Mouse (Mus musculus) intestine, embryonic 16.5 days (tissue): ENCODE results near the gene Osbpl3. TPM values are rescaled to one million over a fixed set of nuclear protein-coding genes. Genes with fewer than 3 reads are reported as not detected.

Experiments used
- ATAC-seq: fragments of 200-750 bp; cut with Nextera tagmentation; 2 replicates; pipeline ENCODE4 v1.8.0; 2017; ENCODE audit warnings: moderate TSS enrichment, moderate library complexity
- H3K27ac ChIP-seq: fragments of 300-500 bp; sonication (generic); 2 replicates; pipeline ENCODE4 v1.5.1; 2014; ENCODE audit warnings: mild to moderate bottlenecking, low read length
- H3K27me3 ChIP-seq: fragments of 300-500 bp; sonication (generic); replicated peaks from 2 replicates; pipeline ENCODE4 v1.6.1; 2014; ENCODE audit warnings: low read length, control low read depth, mixed read lengths; ENCODE audit not compliant: control insufficient read depth, insufficient read depth
- H3K36me3 ChIP-seq: fragments of 300-500 bp; sonication (generic); 2 replicates; pipeline ENCODE4 v1.6.1; 2014; ENCODE audit warnings: low read length, control low read depth; ENCODE audit not compliant: control insufficient read depth, insufficient read depth
- H3K4me1 ChIP-seq: fragments of 300-500 bp; sonication (generic); 2 replicates; pipeline ENCODE4 v1.6.1; 2014; ENCODE audit warnings: low read length, control low read depth, mixed read lengths; ENCODE audit not compliant: control insufficient read depth, insufficient read depth
- H3K4me2 ChIP-seq: fragments of 300-500 bp; sonication (generic); 2 replicates; pipeline ENCODE4 v1.6.1; 2014; ENCODE audit warnings: low read depth, low read length, control low read depth
- H3K4me3 ChIP-seq: fragments of 300-500 bp; sonication (generic); 2 replicates; pipeline ENCODE4 v1.5.1; 2014; ENCODE audit warnings: mild to moderate bottlenecking, low read length
- H3K9ac ChIP-seq: fragments of 300-500 bp; sonication (generic); 2 replicates; pipeline ENCODE4 v1.6.1; 2014; ENCODE audit warnings: low read depth, low read length
- H3K9me3 ChIP-seq: fragments of 300-500 bp; sonication (generic); 2 replicates; pipeline ENCODE4 v1.6.1; 2016; ENCODE audit warnings: low read length, control low read depth; ENCODE audit not compliant: control insufficient read depth
- WGBS: fragments of 180-500 bp; shearing (Covaris S2); extraction: QIAGEN DNeasy Blood & Tissue Kit; methylation state at CpG from one replicate; pipeline ENCODE4 v1.1.7; 2014; 5-methylcytosine and 5-hydroxymethylcytosine counted together
- polyA plus RNA-seq: library from polyadenylated mRNA; unstranded; fragments of >200 nt; fragmentation: Nextera tagmentation; extraction: Ambion mirVana; gene quantifications from 2 replicates; pipeline ENCODE4 v1.2.1, GENCODE M21; 2015

Gene Osbpl3
- polyA plus RNA-seq, 1 experiment from 2014 or later: 7.0 TPM

DNA sequence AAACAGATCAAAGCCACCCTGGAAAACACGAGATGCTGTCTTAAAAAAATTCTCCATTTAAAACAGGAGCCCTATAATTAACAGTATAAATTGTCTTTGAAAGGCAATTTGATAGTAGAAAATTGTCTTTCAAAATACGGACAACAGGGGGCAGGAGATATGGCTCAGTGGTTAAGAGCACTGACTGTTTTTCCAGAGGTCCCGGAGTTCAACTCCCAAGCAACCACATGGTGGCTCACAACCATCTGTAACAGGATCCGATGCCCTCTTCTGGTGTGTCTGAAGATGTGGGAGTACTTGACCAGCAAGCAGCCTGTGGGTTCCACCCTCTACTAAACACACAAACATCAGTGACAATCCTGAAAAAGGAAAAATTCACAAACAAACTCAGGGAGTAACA lies 69.5 kb downstream of the Osbpl3 start:
- no peak overlapping the region for H3K27ac ChIP-seq
- H3K36me3 ChIP-seq: no peaks in the 10 kb centered on the region
- H3K4me1 ChIP-seq: 0 out of 2 replicates have a peak, but pooled peaks cover 8% of the 10 kb centered on the region
- H3K9ac ChIP-seq: no peak overlapping the region
- 85% methylated on average over 4 of the region's 4 CpGs for WGBS
- H3K9me3 ChIP-seq: no peaks in the 10 kb centered on the region
- no peak for ATAC-seq
- H3K27me3 ChIP-seq: no peaks in the 10 kb centered on the region
- H3K4me2 ChIP-seq: no peak overlapping the region
- no peak overlapping the region for H3K4me3 ChIP-seq

DNA sequence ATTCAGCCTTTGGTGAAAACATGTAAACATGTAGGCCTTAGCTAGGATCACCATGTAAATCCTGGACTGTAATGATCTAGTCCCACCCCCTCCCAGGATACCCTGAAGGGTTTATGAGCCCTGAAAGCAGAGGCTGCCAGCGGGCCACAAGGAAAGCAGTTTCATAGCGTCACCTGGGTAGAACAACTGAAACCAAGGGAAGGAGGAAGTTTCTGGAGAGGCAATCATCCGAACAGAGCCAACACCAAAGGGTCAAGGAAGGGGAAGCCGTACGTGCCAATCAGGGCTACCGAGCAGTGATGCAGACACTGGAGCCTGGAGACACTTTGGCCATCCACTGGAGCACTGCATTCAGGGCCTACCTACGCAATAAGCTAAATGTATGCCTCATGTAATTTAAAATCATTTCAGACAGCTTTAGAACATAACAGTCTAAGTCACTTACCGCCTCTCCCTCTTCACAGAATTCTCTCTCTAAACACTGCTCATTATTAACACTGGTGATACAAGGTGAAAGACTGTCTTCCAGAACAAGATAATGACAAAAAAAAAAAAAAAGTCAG lies 70.5 kb downstream of the Osbpl3 start:
- ATAC-seq: no peak
- Histone ChIP-seq H3K36me3 (no peaks in the 10 kb centered on the region), H3K9ac (no peak overlapping the region), H3K27me3 (no peaks in the 10 kb centered on the region), H3K4me1 (peaks cover 8% of the 10 kb centered on the region; the same call in 1 of the 2 replicates), H3K27ac (no peak overlapping the region), H3K4me2 (no peak overlapping the region), H3K4me3 (no peak overlapping the region), H3K9me3 (no peaks in the 10 kb centered on the region)
- WGBS: 92% methylated on average over 8 of the region's 8 CpGs

DNA sequence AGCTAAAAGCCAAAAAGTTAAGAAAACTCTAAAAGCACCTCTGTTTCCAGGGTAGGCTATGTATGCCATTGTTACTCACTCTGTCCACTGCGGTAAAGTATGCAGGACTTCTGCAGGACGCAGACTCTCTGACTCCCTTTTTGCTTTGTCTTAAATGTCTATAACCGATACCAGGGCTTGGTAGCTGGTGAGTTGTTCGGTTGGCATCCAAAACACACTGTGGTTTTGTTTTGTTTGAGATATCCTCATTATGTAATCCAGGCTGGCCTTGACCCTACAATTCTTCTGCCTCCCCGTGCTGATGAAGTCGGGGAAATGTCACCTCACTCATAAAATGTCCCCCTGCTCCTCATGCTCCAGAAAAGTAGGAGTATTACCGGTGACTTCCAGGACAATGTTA lies 73.3 kb downstream of the Osbpl3 start:
- no peak for ATAC-seq
- no peaks in the 10 kb centered on the region for H3K27me3 ChIP-seq
- no peak overlapping the region for H3K4me2 ChIP-seq
- H3K36me3 ChIP-seq: no peaks in the 10 kb centered on the region
- no peak overlapping the region for H3K4me3 ChIP-seq
- no peak overlapping the region; the same call in 1 of the 2 replicates for H3K27ac ChIP-seq
- no peaks in the 10 kb centered on the region for H3K9me3 ChIP-seq
- peaks cover 19% of the 10 kb centered on the region; the same call in 1 of the 2 replicates for H3K4me1 ChIP-seq
- 0 out of 2 replicates have a peak overlapping the region, but pooled peaks have one; percentile 11 for H3K9ac ChIP-seq
- 80% methylated on average over 7 of the region's 7 CpGs for WGBS

DNA sequence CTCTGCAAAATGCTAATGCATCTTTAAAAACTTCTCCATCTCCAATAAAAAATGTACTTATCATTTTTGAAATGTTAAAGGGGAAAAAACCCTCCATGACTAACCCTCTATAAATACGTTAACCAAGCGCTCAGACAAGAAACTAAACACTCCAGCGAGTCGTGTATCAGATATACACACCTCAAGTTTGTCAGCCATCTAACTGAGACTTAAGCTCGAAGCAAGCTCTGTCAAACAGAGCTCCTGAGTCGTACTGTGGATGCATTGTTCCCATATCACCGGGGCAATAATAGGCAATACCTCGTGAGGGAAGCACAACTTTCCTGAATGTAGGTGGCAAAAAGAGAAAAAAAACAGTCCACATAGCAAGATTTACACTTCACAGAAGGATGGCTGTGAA lies 73.8 kb downstream of the Osbpl3 start:
- WGBS: 28% methylated on average over 8 of the region's 8 CpGs
- Histone ChIP-seq H3K4me3 (peak overlapping the region; percentile 31; the same call in 1 of the 2 replicates), H3K36me3 (no peaks in the 10 kb centered on the region), H3K9me3 (no peaks in the 10 kb centered on the region), H3K4me2 (peak overlapping the region; percentile 51), H3K9ac (0 out of 2 replicates have a peak overlapping the region, but pooled peaks have one; percentile 11), H3K4me1 (peaks cover 19% of the 10 kb centered on the region; the same call in 1 of the 2 replicates), H3K27ac (peak overlapping the region; percentile 67; the same call in 1 of the 2 replicates), H3K27me3 (no peaks in the 10 kb centered on the region)
- no peak for ATAC-seq

DNA sequence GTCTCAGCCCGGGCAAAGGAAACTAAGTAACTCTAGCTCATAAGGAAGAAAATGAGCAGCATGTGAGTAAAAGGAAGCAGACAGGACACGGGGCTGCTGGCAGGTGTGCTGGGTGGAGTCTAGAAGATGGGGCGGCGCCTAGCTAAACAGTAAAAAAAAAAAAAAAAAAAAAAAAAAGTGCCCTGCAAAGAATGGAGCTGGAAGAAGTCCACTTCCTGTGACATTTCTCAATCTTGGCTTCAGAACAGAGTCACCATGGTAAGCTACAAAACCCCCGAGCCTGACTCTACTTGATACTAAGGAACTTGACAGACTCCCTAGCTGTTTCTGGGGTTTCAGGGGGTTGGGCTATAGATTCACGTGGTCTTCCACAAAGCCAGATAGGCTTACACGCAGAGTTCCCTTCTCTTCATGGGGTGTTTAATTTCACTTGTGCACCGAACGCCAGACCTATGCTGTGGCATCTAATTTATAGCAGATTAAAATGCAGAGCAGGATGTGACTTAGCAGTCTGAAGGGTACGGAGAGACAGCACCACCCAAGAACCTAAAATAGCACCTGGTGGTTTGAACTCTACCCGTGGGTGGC lies 74.4 kb downstream of the Osbpl3 start:
- ATAC-seq: peak; percentile 86
- no peaks in the 10 kb centered on the region for H3K36me3 ChIP-seq
- H3K9me3 ChIP-seq: no peaks in the 10 kb centered on the region
- H3K4me3 ChIP-seq: peak overlapping the region; percentile 31
- H3K27me3 ChIP-seq: no peaks in the 10 kb centered on the region
- H3K27ac ChIP-seq: peak overlapping the region; percentile 75
- peak overlapping the region; percentile 62 for H3K9ac ChIP-seq
- peak overlapping the region; percentile 51 for H3K4me2 ChIP-seq
- H3K4me1 ChIP-seq: peaks cover 19% of the 10 kb centered on the region; the same call in 1 of the 2 replicates
- 26% methylated on average over 11 of the region's 11 CpGs for WGBS

DNA sequence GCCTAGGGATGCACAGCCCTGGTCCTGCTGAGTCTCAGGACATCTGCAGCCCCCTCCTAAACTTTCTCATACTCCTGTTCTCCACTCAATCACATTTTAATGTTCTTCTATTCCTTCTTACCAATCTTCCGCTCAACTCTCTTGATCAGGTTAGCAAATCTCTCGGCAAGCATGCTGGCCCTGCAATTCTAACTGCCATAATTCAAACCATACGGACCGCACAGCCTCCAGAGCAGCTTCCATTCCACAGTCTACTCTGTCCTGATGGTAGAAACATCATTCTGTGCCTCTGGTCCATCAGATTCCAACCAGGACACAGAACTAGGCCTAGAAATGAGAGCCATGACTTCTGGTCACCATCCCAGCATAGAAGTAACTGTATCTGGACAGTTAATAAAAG lies 76.3 kb downstream of the Osbpl3 start:
- H3K27me3 ChIP-seq: no peaks in the 10 kb centered on the region
- ATAC-seq: no peak
- WGBS: 88% methylated on average over 4 of the region's 4 CpGs
- H3K4me1 ChIP-seq: peaks cover 25% of the 10 kb centered on the region
- H3K4me2 ChIP-seq: no peak overlapping the region
- no peaks in the 10 kb centered on the region for H3K36me3 ChIP-seq
- H3K9me3 ChIP-seq: no peaks in the 10 kb centered on the region
- H3K27ac ChIP-seq: no peak overlapping the region
- H3K9ac ChIP-seq: no peak overlapping the region
- H3K4me3 ChIP-seq: no peak overlapping the region

DNA sequence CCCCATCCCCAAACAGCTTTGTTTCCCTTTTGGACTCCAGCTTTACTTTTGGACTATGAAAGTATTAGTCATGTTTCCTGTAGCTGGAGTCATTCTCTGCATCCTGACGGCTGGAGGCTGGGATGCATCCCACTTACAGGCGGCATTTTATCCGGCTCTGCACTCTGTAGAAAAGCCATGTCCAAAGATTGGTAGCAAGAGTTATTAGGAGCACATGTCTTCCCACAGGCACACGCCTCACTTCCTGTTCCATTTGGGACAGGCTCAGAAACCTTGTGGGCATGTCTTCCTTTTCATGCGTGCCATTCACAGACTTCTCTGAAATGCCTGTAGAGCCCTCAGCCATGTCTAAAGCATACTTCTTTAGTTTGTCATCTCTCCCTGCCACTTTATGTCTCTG lies 76.9 kb downstream of the Osbpl3 start:
- Histone ChIP-seq H3K9me3 (no peaks in the 10 kb centered on the region), H3K9ac (no peak overlapping the region), H3K4me1 (peaks cover 25% of the 10 kb centered on the region), H3K27me3 (no peaks in the 10 kb centered on the region), H3K36me3 (no peaks in the 10 kb centered on the region), H3K27ac (no peak overlapping the region), H3K4me3 (no peak overlapping the region), H3K4me2 (no peak overlapping the region)
- WGBS: 64% methylated on average over 5 of the region's 5 CpGs
- no peak for ATAC-seq

DNA sequence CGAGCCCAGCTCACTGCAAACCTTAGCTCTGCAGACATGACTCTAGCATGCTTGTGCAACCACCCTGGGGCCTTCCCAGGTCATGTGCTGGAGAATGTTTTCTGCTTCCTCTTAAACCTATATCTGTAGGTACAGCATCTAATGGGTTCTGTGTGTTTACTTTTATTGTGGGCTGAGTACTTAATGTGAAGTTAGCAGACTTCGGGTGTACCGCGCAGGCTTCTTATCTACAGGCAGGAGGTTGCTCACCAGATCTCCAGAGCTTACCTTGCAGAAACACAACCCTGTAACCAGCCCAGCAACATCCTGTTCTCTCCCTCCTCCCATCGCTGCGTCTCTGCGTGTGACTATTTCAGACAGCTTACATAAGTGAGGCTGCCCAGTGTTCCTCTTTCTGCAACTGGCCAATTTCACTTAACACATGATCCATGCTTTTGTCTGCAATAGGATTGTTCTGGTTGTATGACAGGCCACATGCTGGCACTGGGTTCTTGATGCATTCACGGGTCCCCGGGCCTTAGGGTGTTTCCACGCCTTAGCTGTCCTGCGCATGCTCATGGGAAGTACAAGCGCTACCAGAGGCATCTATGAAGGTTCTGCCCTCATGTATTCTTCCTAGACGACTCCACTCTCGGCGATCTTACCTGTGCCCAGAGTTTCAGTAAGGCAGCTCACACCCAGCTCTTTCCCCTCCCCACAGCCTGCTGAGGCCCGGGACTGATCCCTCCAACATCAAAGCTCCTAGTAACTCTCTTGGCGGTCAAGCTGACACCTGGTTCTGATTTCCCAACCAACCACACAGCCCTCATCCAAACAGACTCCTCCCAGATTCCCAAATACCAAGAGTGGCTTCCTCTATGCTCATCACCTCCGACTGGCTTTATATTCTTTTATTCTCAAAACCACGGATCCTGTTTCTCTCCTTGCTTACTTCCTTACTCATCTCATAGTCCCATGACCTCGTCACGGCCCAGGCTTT lies 78.0 kb downstream of the Osbpl3 start:
- H3K27ac ChIP-seq: peak overlapping the region; percentile 68
- peaks cover 25% of the 10 kb centered on the region for H3K4me1 ChIP-seq
- 59% methylated on average over 21 of the region's 21 CpGs for WGBS
- H3K27me3 ChIP-seq: no peaks in the 10 kb centered on the region
- H3K9ac ChIP-seq: peak overlapping the region; percentile 23; the same call in 1 of the 2 replicates
- H3K4me3 ChIP-seq: no peak overlapping the region
- ATAC-seq: peak; percentile 60
- no peaks in the 10 kb centered on the region for H3K9me3 ChIP-seq
- H3K36me3 ChIP-seq: no peaks in the 10 kb centered on the region
- H3K4me2 ChIP-seq: no peak overlapping the region

DNA sequence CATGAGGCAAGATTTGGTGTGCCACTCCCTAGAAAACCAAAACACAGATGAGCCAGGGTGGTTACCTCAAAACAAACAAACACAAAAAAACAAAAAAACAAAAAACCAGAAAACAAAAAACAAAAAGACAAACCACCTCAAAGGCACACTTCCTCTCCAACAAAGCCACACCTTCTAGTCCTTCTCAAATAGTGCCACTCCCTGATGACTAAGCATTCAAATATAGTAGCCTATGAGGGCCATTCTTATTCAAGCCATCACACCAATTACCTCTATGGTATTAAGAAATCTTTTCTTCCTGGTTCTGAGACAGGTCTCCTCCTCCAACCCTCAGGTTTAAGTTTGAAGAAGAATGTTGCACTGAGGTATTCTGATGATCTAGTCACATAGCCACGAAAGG lies 79.3 kb downstream of the Osbpl3 start:
- Histone ChIP-seq H3K4me3 (no peak overlapping the region), H3K4me2 (no peak overlapping the region), H3K4me1 (peaks cover 18% of the 10 kb centered on the region), H3K9me3 (no peaks in the 10 kb centered on the region), H3K36me3 (no peaks in the 10 kb centered on the region), H3K9ac (no peak overlapping the region), H3K27ac (no peak overlapping the region), H3K27me3 (no peaks in the 10 kb centered on the region)
- 93% methylated on average over 1 of the region's 1 CpGs for WGBS
- no peak for ATAC-seq
